Comparison of ENCODE assay signal across 1 mouse cellular context in the genomic region with DNA sequence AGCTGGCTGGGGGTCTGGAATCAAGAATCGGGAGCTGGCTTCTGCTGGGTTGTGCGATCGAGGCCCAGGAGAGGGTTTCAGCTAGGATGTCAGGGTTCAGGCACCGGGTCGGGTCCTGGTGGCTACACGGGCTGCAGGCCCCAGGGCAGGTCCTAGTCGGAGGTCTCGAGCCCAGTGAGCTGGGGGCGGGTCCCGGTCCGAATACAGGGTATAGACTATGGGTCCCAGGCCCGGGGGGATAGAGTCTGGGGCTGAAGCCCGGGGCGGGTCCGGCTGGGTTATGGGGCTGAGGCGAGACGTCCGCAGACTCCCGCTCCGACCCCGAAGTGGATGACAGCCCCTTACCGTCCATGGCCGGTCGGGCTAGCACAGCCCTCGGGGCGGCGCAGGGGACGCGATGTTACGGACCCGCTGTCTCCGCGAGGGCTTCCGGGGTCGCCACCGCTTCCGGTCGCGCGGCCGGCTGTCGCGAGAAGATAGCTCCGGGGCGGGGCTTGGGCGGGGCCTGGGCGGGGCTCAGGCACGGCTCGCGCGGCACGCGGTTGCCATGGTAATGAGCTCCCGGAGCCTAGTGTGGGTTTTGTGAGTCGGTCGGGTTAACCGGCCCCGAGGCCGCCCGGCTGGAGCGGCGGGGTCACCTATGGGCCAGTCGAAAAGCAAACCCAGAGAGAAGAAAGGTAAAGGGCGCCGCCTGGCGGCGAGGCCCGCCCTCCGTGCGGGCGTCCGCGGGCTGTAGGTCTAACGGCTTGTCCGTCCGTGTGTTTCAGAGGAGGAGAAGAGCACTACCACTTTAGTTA.
A peak's percentile ranks its signal among the peaks of the same experiment; 100 is the strongest.
TF ChIP-seq lines count a peak whose summit lies in the region.

A gene (minus strand): TSS at position 443 of the 797 bp plus-strand sequence.
A gene (plus strand): TSS at position 512 of the 797 bp plus-strand sequence.

TF ChIP-seq in CH12.LX, 34 proteins besides CTCF, POLR2A, EP300 and RAD21 (continued from another document):
- TF ChIP-seq USF1 (IDR thresholded peaks at IDR 0.05; ENCODE audit: low read depth, low read length) (no peak), HCFC1 (IDR thresholded peaks at IDR 0.05; ENCODE audit: low read depth, low read length) (peak; percentile 80), GABPA (IDR thresholded peaks at IDR 0.05; ENCODE audit: insufficient replicate concordance, low read depth, low read length) (no peak), MAX (IDR thresholded peaks at IDR 0.05; ENCODE audit: low read length) (no peak), ZNF384 (IDR thresholded peaks at IDR 0.05; ENCODE audit: low read depth, low read length) (no peak), JUN (IDR thresholded peaks at IDR 0.05; ENCODE audit: insufficient read depth, low read depth, low read length) (no peak), TBP (conservative IDR thresholded peaks at IDR 0.05; ENCODE audit: low read depth, low read length) (no peak), ETS1 (conservative IDR thresholded peaks at IDR 0.05; ENCODE audit: low read depth, low read length) (0 out of 2 replicates have a peak, but pooled peaks have one; percentile 6), CHD1 (IDR thresholded peaks at IDR 0.05; ENCODE audit: low read depth, low read length) (no peak), E2F4 (IDR thresholded peaks at IDR 0.05; ENCODE audit: insufficient replicate concordance, low read depth, low read length) (no peak), ZMIZ1 (IDR thresholded peaks at IDR 0.05; ENCODE audit: low read depth, low read length) (peak; percentile 82), MYC (IDR thresholded peaks at IDR 0.05; ENCODE audit: low read depth, low read length) (no peak), CHD2 (IDR thresholded peaks at IDR 0.05; ENCODE audit: low read length) (peak; percentile 99), MXI1 (IDR thresholded peaks at IDR 0.05; ENCODE audit: low read depth, low read length) (peak; percentile 89), ZC3H11A (IDR thresholded peaks at IDR 0.05; ENCODE audit: low read depth, low read length) (no peak), UBTF (IDR thresholded peaks at IDR 0.05; ENCODE audit: low read depth, low read length) (no peak; the same call in 1 of the 2 replicates), POLR2AphosphoS2 (IDR thresholded peaks at IDR 0.05; ENCODE audit: low read depth, low read length) (no peak), NRF1 (IDR thresholded peaks at IDR 0.05; ENCODE audit: low read depth, low read length) (0 out of 2 replicates have a peak, but pooled peaks have one; percentile 8), KAT2A (IDR thresholded peaks at IDR 0.05; ENCODE audit: insufficient replicate concordance, low read length) (0 out of 2 replicates have a peak, but pooled peaks have one; percentile 64), USF2 (conservative IDR thresholded peaks at IDR 0.05; ENCODE audit: low read depth, low read length) (no peak), RCOR1 (conservative IDR thresholded peaks at IDR 0.05; ENCODE audit: low read depth, low read length) (no peak), SMC3 (IDR thresholded peaks at IDR 0.05; ENCODE audit: low read depth, low read length) (peak; percentile 49), PAX5 (IDR thresholded peaks at IDR 0.05; ENCODE audit: low read length) (no peak), MAFK (IDR thresholded peaks at IDR 0.05; ENCODE audit: insufficient replicate concordance, low read length) (no peak), SIN3A (IDR thresholded peaks at IDR 0.05; ENCODE audit: low read length) (peak; percentile 97), ELF1 (IDR thresholded peaks at IDR 0.05; ENCODE audit: low read depth, low read length) (peak; percentile 97), TCF12 (IDR thresholded peaks at IDR 0.05; ENCODE audit: low read depth, low read length) (peak; percentile 83), BHLHE40 (IDR thresholded peaks at IDR 0.05; ENCODE audit: low read depth, low read length) (peak; percentile 73), MAZ (IDR thresholded peaks at IDR 0.05; ENCODE audit: low read depth, low read length) (peak; percentile 44; the same call in 1 of the 2 replicates), JUND (conservative IDR thresholded peaks at IDR 0.05; ENCODE audit: low read depth, low read length) (no peak), ZKSCAN1 (IDR thresholded peaks at IDR 0.05; ENCODE audit: borderline replicate concordance, low read depth, low read length) (no peak), IRF4 (IDR thresholded peaks at IDR 0.05; ENCODE audit: low read depth, low read length) (peak; percentile 54), NELFE (IDR thresholded peaks at IDR 0.05; ENCODE audit: low read depth, low read length) (peak; percentile 86)
